Mouse (Mus musculus) bone marrow, adult 2 months (tissue): ENCODE measurements around the gene Vmn1r158.
"Not testable (repeated sequence)": the region's sequence is repeated elsewhere in the genome, so short reads cannot be mapped to it uniquely, and the experiment has no call there.

Experiments used
- CTCF ChIP-seq: fragments of 200-500 bp; IDR thresholded peaks from 2 replicates; pipeline ENCODE4 v1.5.1; 2011; ENCODE audit warnings: low read length, control low read depth; ENCODE audit not compliant: control insufficient read depth, insufficient read depth
- POLR2A ChIP-seq: fragments of 200-500 bp; IDR thresholded peaks from 2 replicates; pipeline ENCODE4 v1.6.1; 2011; ENCODE audit warnings: low read depth, mild to moderate bottlenecking, control low read depth, low read length, borderline replicate concordance; ENCODE audit not compliant: control insufficient read depth

- not testable (repeated sequence) for TF ChIP-seq CTCF, POLR2A
Measured at GRCm38 (mm10) chr7:22775981-22776380, 14.6 kb downstream of the Vmn1r158 start.
